Mouse (Mus musculus) liver, embryonic 14.5 days (tissue): ENCODE data around the gene Corin. TPM values are rescaled to one million over a fixed set of nuclear protein-coding genes. Genes with fewer than 3 reads are reported as not detected.

Source experiments
- ATAC-seq: fragments of 200-750 bp; cut with Nextera tagmentation; 2 replicates; pipeline ENCODE4 v1.8.0; 2017; ENCODE audit warnings: moderate number of reproducible peaks, mild to moderate bottlenecking, moderate library complexity; ENCODE audit not compliant: insufficient read depth
- DNase-seq, 3 experiments: peaks; one replicate each; pipeline ENCODE4 v3.0.0-alpha.2; 2012 to 2013; ENCODE audit warnings: low read depth in 3 of 3, low spot score in 3 of 3
- H3K27ac ChIP-seq: fragments of 300-500 bp; sonication (generic); 2 replicates; pipeline ENCODE4 v1.5.1; 2014; ENCODE audit warnings: moderate library complexity, mild to moderate bottlenecking, control low read depth, inconsistent platforms
- H3K27me3 ChIP-seq: fragments of 300-500 bp; sonication (generic); 2 replicates; pipeline ENCODE4 v1.6.1; 2014; ENCODE audit warnings: mild to moderate bottlenecking, low read length, moderate library complexity; ENCODE audit not compliant: control insufficient read depth, insufficient read depth
- H3K36me3 ChIP-seq: fragments of 300-500 bp; sonication (generic); replicated peaks from 2 replicates; pipeline ENCODE4 v1.6.1; 2014; ENCODE audit warnings: low read depth; ENCODE audit not compliant: control insufficient read depth, insufficient read depth
- H3K4me1 ChIP-seq, 2 experiments: fragments of 200-500 bp in 1 of 2; fragments of 300-500 bp in 1 of 2; sonication (generic) in 1 of 2; replicated peaks; 2 replicates each; pipeline ENCODE4 v1.6.1; 2012 to 2014; ENCODE audit warnings: antibody characterized with exemption in 1 of 2, inconsistent platforms in 1 of 2, low read length in 1 of 2; ENCODE audit not compliant: control insufficient read depth in 2 of 2, insufficient read depth in 2 of 2
- H3K4me2 ChIP-seq: fragments of 300-500 bp; sonication (generic); 2 replicates; pipeline ENCODE4 v1.6.1; 2014; ENCODE audit warnings: low read depth, mild to moderate bottlenecking, control low read depth, moderate library complexity
- H3K4me3 ChIP-seq, 2 experiments: fragments of 200-500 bp in 1 of 2; fragments of 300-500 bp in 1 of 2; sonication (generic) in 1 of 2; 2 replicates each; pipeline ENCODE4 v1.5.1; 2012 to 2014; ENCODE audit warnings: low read depth in 2 of 2, low read length in 2 of 2, mild to moderate bottlenecking in 2 of 2, control low read depth in 1 of 2, inconsistent platforms in 1 of 2, moderate library complexity in 1 of 2; ENCODE audit not compliant: insufficient read depth in 1 of 2
- H3K9ac ChIP-seq: fragments of 300-500 bp; sonication (generic); replicated peaks from 2 replicates; pipeline ENCODE4 v1.6.1; 2014; ENCODE audit warnings: mild to moderate bottlenecking, control low read depth, moderate library complexity
- H3K9me3 ChIP-seq: fragments of 300-500 bp; sonication (generic); 2 replicates; pipeline ENCODE4 v1.6.1; 2016; ENCODE audit warnings: low read length, mixed read lengths; ENCODE audit not compliant: control insufficient read depth
- CTCF ChIP-seq: IDR thresholded peaks from 2 replicates; pipeline ENCODE4 v1.5.1; 2016; ENCODE audit warnings: antibody characterized with exemption, low read depth, control low read depth
- EP300 ChIP-seq: IDR thresholded peaks from 2 replicates; pipeline ENCODE4 v1.6.1; 2016; ENCODE audit warnings: antibody characterized with exemption, low read depth
- WGBS: fragments of 180-500 bp; shearing (Covaris S2); extraction: QIAGEN DNeasy Blood & Tissue Kit; methylation state at CpG from one replicate; pipeline ENCODE4 v1.1.7; 2014; ENCODE audit not compliant: insufficient replicate concordance; 5-methylcytosine and 5-hydroxymethylcytosine counted together
- polyA plus RNA-seq, 2 experiments: library from polyadenylated mRNA; depleted of rRNA in 1 of 2; stranded (reverse) in 1 of 2; unstranded in 1 of 2; fragments of >200 nt; fragmentation: Nextera tagmentation in 1 of 2; extraction: Ambion mirVana in 1 of 2; gene quantifications; 2 replicates each; pipeline versions ENCODE4 v1.2.1 to v1.2.3; 2012 to 2014

The Corin gene
- polyA plus RNA-seq, 2 experiments = 0.08 to 0.09 TPM

DNA sequence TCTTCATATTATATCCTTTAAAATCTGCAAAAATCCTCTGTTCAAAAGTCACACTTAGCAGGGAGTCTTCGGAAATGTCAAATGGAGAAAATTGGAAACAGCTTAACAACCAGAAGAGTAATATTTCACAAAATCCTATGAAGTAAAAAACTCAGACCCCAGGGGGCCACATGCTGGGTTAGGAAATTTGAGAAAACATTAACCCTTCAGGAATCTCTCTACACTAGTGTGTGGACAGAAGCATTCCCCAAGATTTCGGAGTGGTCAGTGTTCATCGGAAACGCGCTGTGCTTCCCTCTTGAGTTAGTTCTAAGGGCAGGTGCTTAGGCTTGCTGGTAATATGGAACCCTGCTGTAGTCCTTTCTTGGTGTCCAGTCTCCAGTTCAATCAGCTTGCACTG is 101.4 kb downstream of the Corin start:
- Histone ChIP-seq H3K4me2 (no peak overlapping the region), H3K27ac (no peak overlapping the region), H3K36me3 (no peaks in the 10 kb centered on the region), H3K4me3 (no peak overlapping the region), H3K9me3 (no peaks in the 10 kb centered on the region), H3K27me3 (no peaks in the 10 kb centered on the region), H3K9ac (no peak overlapping the region), H3K4me1 (no peaks in the 10 kb centered on the region)
- 80% methylated on average over 5 of the region's 5 CpGs for WGBS
- DNase-seq (no peak), ATAC-seq (no peak)
- TF ChIP-seq EP300 (no peak), CTCF (no peak)

DNA sequence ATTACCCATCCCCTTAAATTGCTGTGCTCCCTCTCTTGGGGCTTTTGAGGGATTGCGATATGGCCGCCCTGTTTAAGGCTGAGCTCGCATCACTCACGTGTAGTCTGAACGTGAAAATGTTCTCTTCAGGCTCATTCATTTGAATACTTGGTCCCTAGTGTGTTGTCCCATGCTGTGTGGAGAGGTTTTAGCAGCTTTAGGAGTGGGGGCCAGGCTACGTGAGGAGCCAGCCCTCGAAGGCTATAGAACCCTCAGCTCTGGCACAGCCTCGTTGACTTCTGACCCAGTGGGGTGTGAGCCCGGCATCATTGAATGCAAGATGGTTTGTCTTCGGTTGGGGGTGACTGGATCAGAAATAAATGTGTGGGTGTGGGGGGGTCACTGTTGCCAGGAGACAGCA is 102.5 kb downstream of the Corin start:
- Histone ChIP-seq H3K9me3 (no peaks in the 10 kb centered on the region), H3K4me2 (no peak overlapping the region), H3K4me1 (no peaks in the 10 kb centered on the region), H3K9ac (no peak overlapping the region), H3K27me3 (no peaks in the 10 kb centered on the region), H3K36me3 (no peaks in the 10 kb centered on the region), H3K4me3 (no peak overlapping the region), H3K27ac (no peak overlapping the region)
- DNase-seq (no peak), ATAC-seq (no peak)
- TF ChIP-seq EP300 (no peak), CTCF (no peak)
- 66% methylated on average over 10 of the region's 10 CpGs for WGBS

DNA sequence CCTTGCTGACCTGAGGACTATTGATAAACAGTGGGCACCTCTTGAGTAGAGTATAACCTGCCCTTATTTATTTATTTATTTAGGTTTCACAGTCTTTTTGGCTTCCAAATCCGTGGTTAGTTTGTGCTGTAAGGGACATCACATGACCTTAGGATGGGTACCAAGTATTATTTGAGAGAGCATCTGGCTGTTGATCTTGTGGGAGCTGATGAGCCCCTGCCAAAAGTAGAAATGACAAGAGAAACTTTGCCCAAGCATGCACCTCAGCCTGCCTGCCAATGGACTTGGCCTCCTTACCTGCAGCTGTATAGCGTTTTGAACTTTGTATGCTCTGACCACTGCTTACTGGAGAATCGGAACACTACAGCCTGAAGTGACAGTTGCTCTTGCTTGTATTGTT is 103.0 kb downstream of the Corin start:
- no peak overlapping the region for H3K4me2 ChIP-seq
- no peak overlapping the region for H3K9ac ChIP-seq
- no peaks in the 10 kb centered on the region for H3K36me3 ChIP-seq
- no peaks in the 10 kb centered on the region for H3K9me3 ChIP-seq
- no peak for DNase-seq
- 53% methylated on average over 3 of the region's 3 CpGs for WGBS
- no peaks in the 10 kb centered on the region for H3K4me1 ChIP-seq
- no peaks in the 10 kb centered on the region for H3K27me3 ChIP-seq
- H3K27ac ChIP-seq = no peak overlapping the region
- no peak for ATAC-seq
- TF ChIP-seq EP300 (no peak), CTCF (no peak)
- no peak overlapping the region for H3K4me3 ChIP-seq

DNA sequence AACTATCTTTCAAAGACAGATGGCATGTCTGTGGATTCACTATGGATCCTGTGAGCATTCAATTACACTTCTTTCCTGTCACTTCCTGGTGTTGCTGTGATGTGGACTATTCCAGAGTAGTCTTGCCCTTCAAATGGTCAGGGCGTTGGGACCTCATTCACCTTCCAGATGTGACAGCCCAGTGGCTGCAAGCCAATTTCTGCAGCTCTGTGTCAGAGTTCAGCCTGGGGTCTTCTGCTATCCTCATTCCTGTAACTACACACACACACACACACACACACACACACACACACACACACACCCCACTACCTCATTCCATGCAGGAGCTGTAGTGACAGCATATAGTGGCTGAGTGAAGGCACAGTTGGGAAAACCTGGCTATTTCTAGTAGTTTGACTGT is 122.1 kb downstream of the Corin start:
- no peak for ATAC-seq
- WGBS = 38% methylated on average over 1 of the region's 1 CpGs
- Histone ChIP-seq H3K36me3 (no peaks in the 10 kb centered on the region), H3K4me1 (no peaks in the 10 kb centered on the region), H3K4me2 (no peak overlapping the region), H3K4me3 (no peak overlapping the region), H3K9me3 (no peaks in the 10 kb centered on the region), H3K9ac (no peak overlapping the region), H3K27me3 (no peaks in the 10 kb centered on the region), H3K27ac (no peak overlapping the region)
- TF ChIP-seq EP300 = no peak
- TF ChIP-seq CTCF = no peak
- no peak for DNase-seq

DNA sequence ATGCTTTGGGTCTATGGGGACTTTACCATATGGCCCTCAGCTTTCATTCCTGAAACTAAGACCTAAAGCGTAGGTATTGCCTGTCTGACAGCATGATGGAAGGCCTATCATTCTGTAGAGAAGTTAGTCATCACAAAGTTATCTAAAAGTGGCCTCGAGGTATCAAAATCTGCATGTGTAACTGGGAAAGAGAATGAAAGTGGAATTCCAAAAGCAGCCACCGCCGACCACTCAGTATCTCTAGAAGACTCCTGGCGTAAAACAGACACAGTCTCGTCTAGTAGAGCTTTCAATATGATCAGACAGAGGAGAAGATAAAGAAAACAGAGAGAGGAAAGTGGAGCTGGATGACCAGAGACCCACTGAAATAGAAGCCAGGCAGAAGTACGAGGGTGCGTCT is 123.7 kb downstream of the Corin start:
- Histone ChIP-seq H3K27me3 (no peaks in the 10 kb centered on the region), H3K27ac (no peak overlapping the region), H3K4me1 (no peaks in the 10 kb centered on the region), H3K9me3 (no peaks in the 10 kb centered on the region), H3K36me3 (no peaks in the 10 kb centered on the region), H3K4me2 (no peak overlapping the region), H3K4me3 (no peak overlapping the region), H3K9ac (no peak overlapping the region)
- no peak for DNase-seq
- no peak for ATAC-seq
- TF ChIP-seq CTCF = no peak
- no peak for TF ChIP-seq EP300
- 66% methylated on average over 8 of the region's 8 CpGs for WGBS
